Mouse (Mus musculus) CD4-positive, CD25-positive, alpha-beta regulatory T cell, adult 4 months (primary cell): ENCODE results near the gene S100a2. TPM values are rescaled to one million over a fixed set of nuclear protein-coding genes. Genes with fewer than 3 reads are reported as not detected.

Experiments
- ATAC-seq: one replicate; pipeline ENCODE4 v1.8.0; 2017
- polyA plus RNA-seq, 2 experiments: library from polyadenylated mRNA; unstranded; fragments of 100-300 nt; shearing (Covaris generic); gene quantifications; one replicate each; pipeline ENCODE4 v1.2.1; 2017

The S100a2 gene
- not detected for polyA plus RNA-seq

DNA sequence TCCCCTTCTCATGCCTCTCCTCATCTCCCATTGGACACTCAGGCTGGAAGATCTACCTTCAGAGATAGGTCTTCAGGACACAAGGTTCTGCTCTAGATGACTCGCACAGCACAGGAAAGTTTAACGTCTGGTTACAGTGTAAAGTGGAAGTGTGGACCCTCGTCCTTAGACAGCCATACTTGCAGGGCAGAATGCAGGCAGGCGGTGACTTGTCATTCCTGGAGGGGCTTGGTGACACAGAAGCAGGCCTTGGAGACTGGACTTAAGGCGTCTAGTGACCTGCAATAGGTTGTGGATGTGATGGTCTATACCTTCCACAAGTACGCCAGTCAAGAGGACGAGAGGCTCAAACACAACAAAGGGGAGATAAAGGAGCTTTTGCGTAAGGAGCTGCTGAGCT, at the start of gene S100a2:
TSS of gene S100a2 (plus strand) at position 301 of the 400 bp plus-strand sequence.
- ATAC-seq, result no peak

- no peak for ATAC-seq
These were observed 49.1 kb upstream of the S100a2 start for GRCm38 (mm10) chr3:90540904-90541303.

- no peak for ATAC-seq
These were observed 40.2 kb upstream of the S100a2 start for GRCm38 (mm10) chr3:90549676-90550420.

DNA sequence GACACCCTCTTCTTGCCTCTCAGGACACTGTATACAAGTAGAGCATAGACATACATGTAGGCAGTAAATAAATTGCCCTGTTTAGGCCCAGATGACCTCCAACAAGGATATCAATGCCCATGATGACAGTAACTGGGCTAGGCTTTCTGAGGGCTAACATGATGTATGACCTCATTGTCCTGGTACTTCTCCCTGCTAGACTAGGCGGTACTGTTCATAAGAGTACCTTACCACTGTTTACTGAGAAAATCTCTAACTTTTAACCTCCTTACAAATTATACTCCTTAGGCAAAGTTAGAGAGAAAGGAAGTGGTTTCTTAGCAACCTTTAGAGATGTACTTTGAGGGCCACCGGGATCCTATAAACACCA, 39.6 kb upstream of the S100a2 start:
- ATAC-seq, result no peak

DNA sequence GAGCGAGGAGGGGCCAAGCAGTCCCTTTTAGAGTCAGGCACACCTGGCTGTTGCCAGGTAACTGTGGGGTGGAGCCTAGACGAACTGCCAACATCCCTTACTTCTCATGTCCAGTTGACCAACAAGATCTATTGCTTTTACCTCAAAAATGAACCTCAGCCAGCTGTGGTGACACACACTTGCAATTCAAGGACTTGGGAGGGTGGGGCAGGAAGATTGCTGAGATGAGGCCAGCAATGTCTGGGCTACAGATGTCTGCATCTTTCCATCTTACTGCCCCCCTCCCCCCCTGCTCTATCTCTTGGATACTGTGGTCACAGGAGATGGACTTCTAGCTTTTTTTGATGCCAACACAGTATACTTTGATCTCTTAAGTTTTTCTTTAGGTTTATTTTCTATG, 37.8 kb upstream of the S100a2 start:
- no peak for ATAC-seq

- no peak for ATAC-seq
These were observed 34.1 kb upstream of the S100a2 start for GRCm38 (mm10) chr3:90555954-90556353.

- ATAC-seq, result no peak
These were observed 29.9 kb upstream of the S100a2 start, which contains the start of gene S100a3 for GRCm38 (mm10) chr3:90560008-90560628. S100a3 (plus strand) TSS chr3:90560578.

GRCm38 (mm10) chr3:90574691-90575090, 15.4 kb upstream of the S100a2 start:
- ATAC-seq, result no peak

- no peak for ATAC-seq
These were observed 14.7 kb upstream of the S100a2 start for GRCm38 (mm10) chr3:90575320-90575719.

DNA sequence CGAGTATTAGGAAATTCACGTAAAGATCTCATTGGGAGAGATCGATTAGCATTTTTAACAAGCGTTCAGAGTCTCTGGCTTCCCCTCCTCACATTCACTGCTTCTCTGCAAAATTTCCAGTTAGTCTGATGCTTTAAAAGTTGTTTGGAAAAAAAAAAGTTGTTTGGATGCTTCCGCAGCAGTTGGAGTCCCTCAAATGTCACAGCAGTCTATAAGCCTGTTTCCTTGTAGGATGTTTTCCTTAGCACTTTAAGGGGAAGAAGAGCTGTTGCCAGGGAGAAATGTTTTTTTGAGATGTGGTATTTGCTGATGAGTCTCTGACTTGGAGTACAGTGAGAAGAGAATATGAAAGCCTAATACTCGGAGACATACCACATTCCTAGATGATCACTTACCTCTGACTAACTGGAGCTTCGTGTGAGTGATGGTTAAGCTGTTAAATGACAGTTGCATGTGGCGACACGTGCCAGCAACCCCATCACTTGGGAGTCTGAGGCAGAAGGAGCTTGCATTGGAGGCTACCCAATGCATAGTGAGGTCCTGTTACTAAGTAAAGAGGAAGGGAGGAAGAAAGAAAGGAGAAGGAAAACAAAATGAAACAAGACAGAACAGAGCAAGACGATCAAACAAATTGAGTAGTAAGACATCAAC, 13.6 kb upstream of the S100a2 start:
- ATAC-seq, result no peak

- no peak for ATAC-seq
These were observed 10.6 kb upstream of the S100a2 start for GRCm38 (mm10) chr3:90579433-90579832.

DNA sequence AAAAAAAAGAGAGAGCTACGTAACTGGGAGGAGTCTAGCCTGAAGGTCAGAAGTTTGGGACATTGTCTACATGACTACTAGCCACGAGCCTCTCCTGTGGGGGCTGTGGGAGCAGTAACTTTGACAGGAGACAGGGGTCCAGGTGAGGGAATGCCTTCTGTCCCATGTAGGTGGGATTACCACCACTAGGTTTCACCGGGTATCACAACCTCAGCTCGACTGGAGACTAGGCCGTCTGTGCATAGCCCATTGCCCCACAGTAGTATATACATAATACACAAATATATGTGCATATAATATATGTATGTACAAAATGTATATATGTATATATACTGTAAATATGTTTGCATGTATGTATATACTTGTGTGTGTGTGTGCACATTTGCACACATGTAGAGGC, 8.9 kb upstream of the S100a2 start:
- ATAC-seq, result no peak

- no peak for ATAC-seq
These were observed 7.9 kb upstream of the S100a2 start for GRCm38 (mm10) chr3:90582156-90582555.

DNA sequence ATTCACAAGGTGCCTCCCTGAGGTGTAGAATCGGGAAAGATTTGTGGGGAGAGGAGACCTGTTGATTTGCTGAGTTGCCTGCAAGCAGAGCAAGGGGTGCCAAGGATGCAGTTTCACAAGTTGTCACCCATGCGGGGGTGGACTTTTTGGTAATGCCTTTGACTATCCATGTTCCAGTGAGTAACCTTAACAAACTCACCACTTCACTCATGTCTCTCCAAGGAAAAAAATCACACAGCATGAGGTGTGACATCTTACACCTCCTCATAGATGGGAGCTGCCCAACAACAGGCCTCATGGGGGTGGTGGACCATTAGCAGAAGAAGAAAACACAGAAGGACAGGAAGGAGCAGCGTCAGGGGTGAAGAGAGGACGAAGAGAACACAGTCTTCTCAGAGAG, 7.5 kb upstream of the S100a2 start:
- no peak for ATAC-seq

- ATAC-seq, result no peak
These were observed 6.2 kb upstream of the S100a2 start for GRCm38 (mm10) chr3:90583893-90584292.

- ATAC-seq, result no peak
These were observed 4.5 kb upstream of the S100a2 start for GRCm38 (mm10) chr3:90585595-90585994.

DNA sequence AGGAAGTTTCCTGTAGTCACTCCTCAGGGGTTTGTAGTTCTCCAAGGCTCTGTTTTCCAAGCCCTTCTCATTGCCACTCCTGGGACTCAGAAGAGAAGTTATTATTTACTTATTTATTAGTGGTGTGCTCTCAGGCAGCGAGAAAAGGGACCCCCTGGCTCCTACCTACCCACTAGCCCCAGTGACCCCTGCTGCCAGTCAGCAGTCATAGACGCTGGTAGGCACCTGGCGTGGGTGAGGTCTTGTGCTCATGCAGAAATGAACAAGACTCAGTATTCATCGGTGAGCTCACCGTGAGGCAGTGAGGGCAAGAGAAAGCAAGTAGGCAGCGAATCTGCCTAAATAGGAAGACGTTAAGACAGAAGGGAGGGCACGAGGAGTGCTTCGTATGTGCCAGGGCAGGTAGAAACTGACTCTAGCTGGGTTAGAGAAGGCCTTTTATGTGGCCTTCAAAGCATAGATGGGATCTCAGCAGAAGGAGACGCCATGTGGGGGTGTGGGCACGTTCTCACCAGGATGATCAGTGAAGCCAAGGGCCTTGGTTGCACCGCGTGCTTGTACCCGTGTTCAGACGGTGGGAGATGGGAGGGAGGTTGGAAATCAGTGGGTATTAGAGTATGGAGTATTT, 3.9 kb upstream of the S100a2 start:
- ATAC-seq, result no peak

GRCm38 (mm10) chr3:90586906-90587305, 3.1 kb upstream of the S100a2 start:
- ATAC-seq, result peak; percentile 84

DNA sequence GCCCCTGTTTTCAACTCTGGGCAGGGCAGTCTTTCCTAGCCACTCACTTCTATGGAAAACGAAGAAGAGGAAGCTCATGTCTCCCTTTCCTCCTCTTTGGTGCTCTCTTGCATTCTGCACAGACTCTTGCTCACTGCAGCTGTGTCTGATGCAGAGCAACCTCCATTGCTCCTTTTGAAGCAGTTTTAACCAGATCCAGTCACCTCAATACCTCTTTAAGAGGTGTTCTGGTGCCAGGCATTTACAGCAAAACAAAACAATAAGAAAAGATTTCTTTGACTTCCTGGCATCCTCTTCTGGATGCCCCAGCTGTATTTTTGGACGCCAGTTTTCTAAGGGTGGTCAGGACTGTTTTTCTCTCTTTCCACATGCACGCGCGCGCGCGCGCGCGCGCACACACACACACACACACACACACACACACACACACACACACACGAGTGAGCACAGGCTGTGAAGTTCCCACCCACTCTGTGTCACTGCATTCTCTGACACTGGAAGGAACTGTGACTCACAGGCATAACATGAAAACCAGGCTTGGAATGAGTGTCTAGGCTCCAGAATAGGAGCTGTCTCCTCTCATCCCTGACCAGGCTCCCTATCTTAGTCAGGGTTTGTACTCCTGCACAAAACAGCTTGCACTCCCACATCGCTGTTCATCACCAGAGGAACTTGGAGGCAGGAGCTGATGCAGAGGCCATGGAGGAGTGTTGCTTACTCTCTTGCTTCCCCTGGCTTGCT, 2.5 kb upstream of the S100a2 start:
- peak; percentile 18 for ATAC-seq

DNA sequence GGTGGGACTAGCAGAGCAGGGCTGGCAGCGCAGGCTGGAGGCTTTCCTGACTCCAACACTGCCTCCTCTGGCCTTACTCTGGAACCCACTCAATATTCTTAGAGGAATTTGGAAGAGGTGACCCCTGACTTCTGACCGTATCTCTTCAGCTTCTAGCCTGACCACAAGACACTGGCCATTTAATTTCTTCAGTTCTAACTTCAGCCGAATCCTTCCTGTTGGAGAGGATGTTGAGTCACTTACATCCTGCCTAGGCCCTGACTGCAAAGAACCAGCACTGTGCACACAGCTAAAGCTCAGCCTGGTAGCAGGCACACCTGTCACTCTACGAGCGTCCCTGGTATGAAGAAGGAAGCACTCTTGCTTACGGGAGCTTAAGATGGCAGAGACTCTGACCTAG, 657 bp upstream of the S100a2 start:
- ATAC-seq, result peak; percentile 65

- no peak for ATAC-seq
These were observed 4.4 kb downstream of the S100a2 start for GRCm38 (mm10) chr3:90594466-90594865.

DNA sequence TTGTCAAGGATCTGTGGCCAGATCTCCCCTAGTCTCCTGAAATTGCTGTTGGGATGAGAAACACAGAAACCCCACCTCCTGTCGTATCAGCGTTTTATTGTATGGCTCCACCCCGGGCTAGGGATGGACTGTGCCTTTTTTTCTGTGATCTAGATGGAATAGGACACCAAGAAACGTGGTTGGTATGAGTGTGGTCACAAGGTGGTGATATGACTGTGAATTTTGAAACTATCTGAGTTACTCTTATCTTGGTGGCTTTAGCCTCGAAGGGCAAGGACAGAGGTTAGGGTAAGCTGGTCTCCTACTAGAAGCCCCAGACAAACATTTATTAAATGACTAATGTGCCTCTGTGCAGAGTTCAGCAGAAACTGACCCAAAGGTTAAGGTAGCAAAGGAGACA, 5.5 kb downstream of the S100a2 start:
- no peak for ATAC-seq

DNA sequence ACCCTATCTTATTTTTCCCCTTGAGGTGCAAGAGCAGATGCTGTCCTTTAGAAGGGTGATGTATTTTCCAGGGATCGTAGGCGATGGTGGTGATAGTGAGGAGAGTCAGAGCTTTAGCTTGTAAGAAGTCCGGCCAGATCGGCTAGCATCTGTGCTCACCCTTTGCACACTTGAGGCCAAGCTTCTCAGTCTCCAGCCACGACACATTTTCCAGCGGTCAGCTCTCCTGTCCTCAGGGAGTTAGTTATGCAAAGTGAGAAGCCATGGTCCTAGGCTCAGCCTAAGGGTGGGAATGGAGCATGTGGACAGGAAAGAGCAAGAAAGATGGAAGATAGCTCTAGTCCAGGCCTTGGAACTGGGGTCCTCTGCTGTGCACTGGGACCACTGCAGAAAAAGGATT, 6.8 kb downstream of the S100a2 start:
- ATAC-seq, result no peak
